Mouse (Mus musculus) MEL (cell line): ENCODE measurements around the gene Mrm3.
"Not testable (repeated sequence)": the region's sequence is repeated elsewhere in the genome, so short reads cannot be mapped to it uniquely, and the experiment has no call there.

Source experiments
- CTCF ChIP-seq, 3 experiments: IDR thresholded peaks in 2 of 3; conservative IDR thresholded peaks in 1 of 3; 2 replicates each; pipeline ENCODE4 v1.5.1; 2011 to 2012; ENCODE audit warnings: low read length in 3 of 3, low read depth in 2 of 3, mild to moderate bottlenecking in 2 of 3, improper control_type of control experiment in 1 of 3, inconsistent platforms in 1 of 3, mixed read lengths in 1 of 3, moderate library complexity in 1 of 3; ENCODE audit not compliant: control insufficient read depth in 1 of 3, insufficient read depth in 1 of 3, poor library complexity in 1 of 3, severe bottlenecking in 1 of 3
- ELF1 ChIP-seq: IDR thresholded peaks from 2 replicates; pipeline ENCODE4 v1.6.1; 2014; ENCODE audit warnings: low read depth, mild to moderate bottlenecking, inconsistent platforms, low read length, improper control_type of control experiment, moderate library complexity
- HCFC1 ChIP-seq: IDR thresholded peaks from 2 replicates; pipeline ENCODE4 v1.6.1; 2012; ENCODE audit warnings: low read depth, mild to moderate bottlenecking, inconsistent platforms, low read length, improper control_type of control experiment, moderate library complexity
- KAT2A ChIP-seq: conservative IDR thresholded peaks from 2 replicates; pipeline ENCODE4 v1.6.1; 2012; ENCODE audit warnings: low read depth, low read length, improper control_type of control experiment, inconsistent platforms
- MEF2A ChIP-seq: IDR thresholded peaks from 2 replicates; pipeline ENCODE4 v1.6.1; 2014; ENCODE audit warnings: low read depth, mild to moderate bottlenecking, inconsistent platforms, low read length, improper control_type of control experiment; ENCODE audit not compliant: poor library complexity, insufficient replicate concordance, severe bottlenecking; ENCODE audit errors: extremely low read depth
- POLR2A ChIP-seq, 2 experiments: IDR thresholded peaks; 2 replicates each; pipeline ENCODE4 v1.6.1; 2011 to 2012; ENCODE audit warnings: low read length in 2 of 2, mild to moderate bottlenecking in 2 of 2, control low read depth in 1 of 2, improper control_type of control experiment in 1 of 2, low read depth in 1 of 2, moderate library complexity in 1 of 2; ENCODE audit not compliant: control insufficient read depth in 1 of 2, insufficient read depth in 1 of 2, poor library complexity in 1 of 2
- USF1 ChIP-seq: IDR thresholded peaks from 2 replicates; pipeline ENCODE4 v1.6.1; 2014; ENCODE audit warnings: low read depth, mild to moderate bottlenecking, inconsistent platforms, low read length, improper control_type of control experiment, moderate library complexity
- USF2 ChIP-seq, 2 experiments: IDR thresholded peaks; 2 replicates each; pipeline ENCODE4 v1.6.1; 2011 to 2012; ENCODE audit warnings: improper control_type of control experiment in 2 of 2, low read length in 2 of 2, borderline replicate concordance in 1 of 2, inconsistent platforms in 1 of 2, low read depth in 1 of 2, mild to moderate bottlenecking in 1 of 2; ENCODE audit not compliant: insufficient read depth in 1 of 2

DNA sequence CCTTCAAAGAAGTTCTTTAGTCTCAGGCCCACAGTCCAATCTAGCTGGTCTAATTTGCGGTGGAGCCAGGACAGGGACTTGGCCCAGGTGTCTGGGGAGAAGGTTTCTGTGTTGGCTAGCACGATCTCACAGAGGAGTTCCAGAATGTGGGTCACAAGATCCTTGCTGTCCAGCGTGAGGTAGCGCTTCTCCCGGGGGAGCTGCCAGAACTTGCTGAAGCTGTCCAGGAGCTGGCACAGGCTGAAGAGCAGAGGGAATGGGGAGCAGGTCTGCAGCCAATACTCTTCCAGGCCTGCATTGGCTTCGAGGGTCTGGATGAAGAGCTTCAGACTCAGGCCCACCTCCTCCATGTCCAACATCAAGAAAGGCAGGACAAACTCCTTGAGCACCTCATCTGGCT, 31.9 kb upstream of the Mrm3 start:
- TF ChIP-seq USF2 (IDR thresholded peaks at IDR 0.05; ENCODE audit: borderline replicate concordance in 1 of 2, insufficient read depth in 1 of 2, low read depth in 1 of 2, low read length in 2 of 2); USF1; ELF1; KAT2A; CTCF (IDR thresholded peaks at IDR 0.05 in 2 of 3, conservative IDR thresholded peaks at IDR 0.05 in 1 of 3; ENCODE audit: control insufficient read depth in 1 of 3, insufficient read depth in 1 of 3, low read depth in 2 of 3, low read length in 3 of 3, poor library complexity in 1 of 3, severe bottlenecking in 1 of 3); POLR2A (IDR thresholded peaks at IDR 0.05; ENCODE audit: control insufficient read depth in 1 of 2, insufficient read depth in 1 of 2, low read depth in 1 of 2, low read length in 2 of 2, poor library complexity in 1 of 2); HCFC1; MEF2A: not testable (repeated sequence)
